Mouse (Mus musculus) heart, adult 2 months (tissue): Measurements from ENCODE around the gene Ppt1. TPM values are rescaled to one million over a fixed set of nuclear protein-coding genes. Genes with fewer than 3 reads are reported as not detected.
A peak's percentile ranks its signal among the peaks of the same experiment; 100 is the strongest.

ENCODE experiments used
- DNase-seq, 2 experiments: peaks; one replicate each; pipeline ENCODE4 v3.0.0; 2021
- H3K27ac ChIP-seq: fragments of 200-600 bp; 2 replicates; pipeline ENCODE4 v1.8.1; 2022
- H3K27me3 ChIP-seq: fragments of 200-500 bp; 2 replicates; pipeline ENCODE4 v1.6.1; 2012; ENCODE audit warnings: mild to moderate bottlenecking, low read length, inconsistent platforms, mixed read lengths; ENCODE audit not compliant: control insufficient read depth, insufficient read depth
- H3K36me3 ChIP-seq: fragments of 200-500 bp; 2 replicates; pipeline ENCODE4 v1.6.1; 2012; ENCODE audit warnings: low read length, inconsistent platforms; ENCODE audit not compliant: control insufficient read depth, insufficient read depth
- H3K4me1 ChIP-seq: fragments of 200-500 bp; 2 replicates; pipeline ENCODE4 v1.6.1; 2011; ENCODE audit warnings: low read length; ENCODE audit not compliant: control insufficient read depth, insufficient read depth
- H3K4me3 ChIP-seq: fragments of 200-600 bp; 2 replicates; pipeline ENCODE4 v1.8.1; 2022
- H3K79me2 ChIP-seq: fragments of 200-500 bp; replicated peaks from 2 replicates; pipeline ENCODE4 v1.6.1; 2012; ENCODE audit warnings: mild to moderate bottlenecking, inconsistent platforms, low read length, moderate library complexity, mixed read lengths; ENCODE audit not compliant: control insufficient read depth, insufficient read depth
- H3K9ac ChIP-seq: fragments of 200-500 bp; 2 replicates; pipeline ENCODE4 v1.6.1; 2012; ENCODE audit warnings: low read depth, mild to moderate bottlenecking, control low read depth, inconsistent platforms, low read length, mixed read lengths
- CTCF ChIP-seq: fragments of 200-600 bp; IDR thresholded peaks from 2 replicates; pipeline ENCODE4 v1.8.1; 2022; ENCODE audit warnings: antibody characterized with exemption, mild to moderate bottlenecking, moderate library complexity
- EP300 ChIP-seq: fragments of 200-500 bp; IDR thresholded peaks from 2 replicates; pipeline ENCODE4 v1.6.1; 2011; ENCODE audit warnings: low read depth, low read length, control low read depth; ENCODE audit not compliant: insufficient read depth
- POLR2A ChIP-seq: fragments of 200-500 bp; IDR thresholded peaks from 2 replicates; pipeline ENCODE4 v1.6.1; 2011; ENCODE audit warnings: mild to moderate bottlenecking, low read depth, low read length, control low read depth; ENCODE audit not compliant: insufficient read depth
- WGBS: fragments of 180-500 bp; shearing (Covaris S2); methylation state at CpG from one replicate; pipeline ENCODE4 v1.1.7; 2018; 5-methylcytosine and 5-hydroxymethylcytosine counted together
- intact Hi-C: fragments of 180-260 bp; cut with DNase I; formaldehyde crosslinking; loops from one replicate; pipeline ENCODE4 v1.15.1; 2025
- polyA plus RNA-seq: library from polyadenylated mRNA; depleted of rRNA; stranded (reverse); fragments of >200 nt; gene quantifications from 2 replicates; pipeline ENCODE4 v1.2.3, GENCODE M21; 2012
- total RNA-seq, 2 experiments: library from RNA; stranded (reverse); gene quantifications; 2 replicates each; pipeline ENCODE4 v1.2.3; 2021

Gene Ppt1
- total and polyA plus RNA-seq, 3 experiments: 35.3 to 42.9 (median 41.6) TPM

- TF ChIP-seq POLR2A (no peak), CTCF (no peak), EP300 (no peak)
- intact Hi-C loops: loop anchor here (10.0 kb wide), 1 partner anchor 1872 kb away; the partner anchor contains the start of gene Smap2
- peaks cover 18% of the 10 kb centered on the region for H3K4me1 ChIP-seq
- peak overlapping the region; percentile 60 for H3K4me3 ChIP-seq
- no peaks in the 10 kb centered on the region for H3K27me3 ChIP-seq
- H3K27ac ChIP-seq: peak overlapping the region; percentile 100
- WGBS: 9% methylated on average over 19 of the region's 19 CpGs
- DNase-seq: peak in 1 of 2 experiments; percentile 27
- H3K36me3 ChIP-seq: peaks cover 10% of the 10 kb centered on the region
- peak overlapping the region; percentile 85 for H3K9ac ChIP-seq
- peaks cover 2% of the 10 kb centered on the region; the same call in 1 of the 2 replicates for H3K79me2 ChIP-seq
These were observed 50.7 kb downstream of the Ppt1 start for GRCm38 (mm10) chr4:122886579-122887254.

GRCm38 (mm10) chr4:122887336-122887735 is 51.3 kb downstream of the Ppt1 start:
- H3K27me3 ChIP-seq: no peaks in the 10 kb centered on the region
- no peak overlapping the region for H3K9ac ChIP-seq
- WGBS: 87% methylated on average over 2 of the region's 2 CpGs
- H3K4me3 ChIP-seq: no peak overlapping the region
- H3K79me2 ChIP-seq: no peaks in the 10 kb centered on the region
- no peak for DNase-seq
- peak overlapping the region; percentile 100 for H3K27ac ChIP-seq
- H3K36me3 ChIP-seq: peaks cover 4% of the 10 kb centered on the region
- TF ChIP-seq EP300 (no peak), CTCF (no peak), POLR2A (no peak)
- intact Hi-C loops: loop anchor here (10.0 kb wide), 1 partner anchor 1873 kb away; the partner anchor contains the start of gene Smap2
- H3K4me1 ChIP-seq: peaks cover 15% of the 10 kb centered on the region

GRCm38 (mm10) chr4:122890881-122891481 is 54.9 kb downstream of the Ppt1 start:
- Histone ChIP-seq H3K79me2 (no peaks in the 10 kb centered on the region), H3K27me3 (no peaks in the 10 kb centered on the region), H3K9ac (no peak overlapping the region), H3K4me3 (no peak overlapping the region), H3K27ac (peak overlapping the region; percentile 1; the same call in 1 of the 2 replicates), H3K4me1 (peaks cover 7% of the 10 kb centered on the region), H3K36me3 (no peaks in the 10 kb centered on the region)
- TF ChIP-seq POLR2A (no peak), EP300 (0 out of 2 replicates have a peak, but pooled peaks have one; percentile 44)
- DNase-seq: peak; percentile 78 to 83
- WGBS: 6% methylated on average over 3 of the region's 3 CpGs
- intact Hi-C loops: no loop called here

GRCm38 (mm10) chr4:122891597-122891996 is 55.6 kb downstream of the Ppt1 start:
- Histone ChIP-seq H3K36me3 (no peaks in the 10 kb centered on the region), H3K4me3 (no peak overlapping the region), H3K27me3 (no peaks in the 10 kb centered on the region), H3K4me1 (peaks cover 7% of the 10 kb centered on the region), H3K79me2 (no peaks in the 10 kb centered on the region), H3K27ac (peak overlapping the region; percentile 1; the same call in 1 of the 2 replicates), H3K9ac (no peak overlapping the region)
- TF ChIP-seq CTCF (no peak), POLR2A (no peak), EP300 (no peak)
- 6% methylated on average over 1 of the region's 1 CpGs for WGBS
- intact Hi-C loops: no loop called here
- DNase-seq: no peak

GRCm38 (mm10) chr4:122892157-122892556 is 56.1 kb downstream of the Ppt1 start:
- no peak for TF ChIP-seq CTCF
- TF ChIP-seq POLR2A: no peak
- no peak for TF ChIP-seq EP300
- Histone ChIP-seq H3K27me3 (no peaks in the 10 kb centered on the region), H3K9ac (no peak overlapping the region), H3K27ac (peak overlapping the region; percentile 5; the same call in 1 of the 2 replicates), H3K4me3 (no peak overlapping the region), H3K36me3 (no peaks in the 10 kb centered on the region), H3K79me2 (no peaks in the 10 kb centered on the region), H3K4me1 (peaks cover 5% of the 10 kb centered on the region)
- intact Hi-C loops: no loop called here
- DNase-seq: no peak
- WGBS: 46% methylated on average over 5 of the region's 5 CpGs

GRCm38 (mm10) chr4:122897750-122898149 is 61.7 kb downstream of the Ppt1 start:
- Histone ChIP-seq H3K4me1 (no peaks in the 10 kb centered on the region; the same call in 1 of the 2 replicates), H3K36me3 (no peaks in the 10 kb centered on the region), H3K79me2 (no peaks in the 10 kb centered on the region), H3K4me3 (no peak overlapping the region), H3K9ac (no peak overlapping the region), H3K27me3 (no peaks in the 10 kb centered on the region), H3K27ac (no peak overlapping the region)
- intact Hi-C loops: loop anchor here (1.0 to 2.0 kb wide), 2 partner anchors 88 to 185 kb away; no protein-coding TSS in a partner anchor
- WGBS: 69% methylated on average over 4 of the region's 4 CpGs
- TF ChIP-seq POLR2A (no peak), CTCF (no peak), EP300 (no peak)
- DNase-seq: no peak
